Mouse (Mus musculus): ENCODE measurements around the gene Glipr2.

DNA sequence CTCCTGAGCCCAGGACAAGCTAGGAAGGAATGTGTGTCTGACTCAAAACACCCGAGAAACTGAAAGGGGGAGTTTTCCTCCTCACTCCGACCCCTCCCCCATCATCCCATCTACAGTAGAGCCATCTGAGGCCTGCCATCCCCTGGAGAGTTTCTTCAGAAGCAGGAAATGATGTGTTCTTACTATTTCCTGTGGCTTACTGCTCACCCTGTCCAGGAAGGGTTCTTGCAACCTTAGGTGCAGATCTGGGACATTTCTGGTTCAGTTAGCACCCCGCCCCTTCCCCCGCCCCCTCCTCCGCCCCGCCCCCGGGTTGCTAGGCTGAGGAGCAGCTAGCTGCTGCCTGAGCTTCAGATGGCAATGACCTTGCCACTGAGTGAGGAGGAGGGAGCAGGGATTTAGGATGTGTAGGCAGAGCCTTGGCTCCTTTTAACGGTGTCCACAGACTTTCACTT is 15.0 kb downstream of the Glipr2 start:
- TF ChIP-seq CTCF (IDR thresholded peaks at IDR 0.05; ENCODE audit: low read depth) = no peak
- TF ChIP-seq EP300 (IDR thresholded peaks at IDR 0.05; ENCODE audit: low read depth) = peak; percentile 61
